Mouse (Mus musculus): ENCODE data around the gene Nif3l1. TPM values are rescaled to one million over a fixed set of nuclear protein-coding genes. Genes with fewer than 3 reads are reported as not detected.

The Nif3l1 gene
- polyA plus RNA-seq, 1 experiment from 2014 or later, result 57.2 TPM

GRCm38 (mm10) chr1:58504577-58505254, 59.8 kb downstream of the Nif3l1 start, which contains the start of gene Orc2:
Gene Orc2, minus strand, starts transcription at chr1:58505109.
- WGBS, result under 1% methylated on average over 59 of the region's 64 CpGs

GRCm38 (mm10) chr1:58507249-58507648, 62.3 kb downstream of the Nif3l1 start:
- Histone ChIP-seq H3K27ac (ENCODE audit: low read depth, low read length) (no peak overlapping the region), H3K4me3 (ENCODE audit: low read length) (no peak overlapping the region), H3K27me3 (ENCODE audit: control insufficient read depth, insufficient read depth, low read length) (no peaks in the 10 kb centered on the region), H3K4me2 (replicated peaks; ENCODE audit: low read depth, low read length) (no peak overlapping the region), H3K4me1 (ENCODE audit: control insufficient read depth, insufficient read depth, low read length) (peaks cover 11% of the 10 kb centered on the region; the same call in 1 of the 2 replicates), H3K9me3 (ENCODE audit: control insufficient read depth, low read length) (peaks cover 38% of the 10 kb centered on the region), H3K9ac (ENCODE audit: low read depth, low read length) (no peak overlapping the region), H3K36me3 (ENCODE audit: control insufficient read depth, insufficient read depth, low read length) (no peaks in the 10 kb centered on the region)
- WGBS, result 93% methylated on average over 3 of the region's 3 CpGs
- no peak for ATAC-seq (ENCODE audit: low FRiP score, low TSS enrichment)

More at GRCm38 (mm10) chr1:58504577-58505254, 59.8 kb downstream of the Nif3l1 start, which contains the start of gene Orc2:
- peak within 1 kb of the TSS; percentile 85 for H3K27ac ChIP-seq (ENCODE audit: low read depth, low read length)
- H3K27me3 ChIP-seq (ENCODE audit: control insufficient read depth, insufficient read depth, low read length), result no peaks in the 10 kb centered on the region
- H3K36me3 ChIP-seq (ENCODE audit: control insufficient read depth, insufficient read depth, low read length), result peaks cover 9% of the 10 kb centered on the region
- H3K4me3 ChIP-seq (ENCODE audit: low read length), result peak within 1 kb of the TSS; percentile 96
- peak; percentile 99 for ATAC-seq (ENCODE audit: low FRiP score, low TSS enrichment)
- H3K4me1 ChIP-seq (ENCODE audit: control insufficient read depth, insufficient read depth, low read length), result peaks cover 11% of the 10 kb centered on the region; the same call in 1 of the 2 replicates
- H3K4me2 ChIP-seq (replicated peaks; ENCODE audit: low read depth, low read length), result peak within 1 kb of the TSS; percentile 52
- H3K9me3 ChIP-seq (ENCODE audit: control insufficient read depth, low read length), result peaks cover 33% of the 10 kb centered on the region
- peak within 1 kb of the TSS; percentile 92 for H3K9ac ChIP-seq (ENCODE audit: low read depth, low read length)

Other genes with a start within 250 kb of the Nif3l1 start
- gene Aox4, start 234.8 kb upstream of the Nif3l1 start, polyA plus RNA-seq (2014; fragmentation: Nextera tagmentation; extraction: Ambion mirVana), result 0.14 TPM in 1 of 2 replicates, not detected in the other
- gene Aox2, start 166.8 kb upstream of the Nif3l1 start, polyA plus RNA-seq (2014; fragmentation: Nextera tagmentation; extraction: Ambion mirVana), result 0.06 and 0.12 TPM in 2 replicates
- gene Bzw1, start 52.3 kb upstream of the Nif3l1 start, polyA plus RNA-seq (2014; fragmentation: Nextera tagmentation; extraction: Ambion mirVana), result 297 and 476 TPM in 2 replicates
- 205 and 214 TPM in 2 replicates for gene Clk1, start 21.1 kb upstream of the Nif3l1 start, polyA plus RNA-seq (2014; fragmentation: Nextera tagmentation; extraction: Ambion mirVana)
- 56.1 and 74.5 TPM in 2 replicates for gene Ppil3, start 335 bp downstream of the Nif3l1 start, polyA plus RNA-seq (2014; fragmentation: Nextera tagmentation; extraction: Ambion mirVana)
- 26.4 and 36.6 TPM in 2 replicates for gene Orc2, start 60.0 kb downstream of the Nif3l1 start, polyA plus RNA-seq (2014; fragmentation: Nextera tagmentation; extraction: Ambion mirVana)
- gene Fam126b, start 141.2 kb downstream of the Nif3l1 start, polyA plus RNA-seq (2014; fragmentation: Nextera tagmentation; extraction: Ambion mirVana), result 6.1 and 9.6 TPM in 2 replicates
- 174 and 250 TPM in 2 replicates for gene Ndufb3, start 141.2 kb downstream of the Nif3l1 start, polyA plus RNA-seq (2014; fragmentation: Nextera tagmentation; extraction: Ambion mirVana)

All from kidney, embryonic 14.5 days (tissue).